In genomic region chr16:90642671-90643070, GRCm38 (mm10) we compare ENCODE assay signal across 27 mouse cellular contexts.
"Had no signal": no experiment of that assay in that cellular context is flagged by ENCODE, and none has a peak within 500 bp of the region (broad histone marks: within the 10 kb centered on the region; RNA-seq: fewer than 3 reads in every experiment).

No protein-coding gene starts in this region.

- H3K27me3 ChIP-seq: heart, embryonic 13.5 days; heart, embryonic 15.5 days; intestine, embryonic 15.5 days; limb, embryonic 12.5 days; liver, embryonic 13.5 days; liver, embryonic 15.5 days had no signal

- DNase-seq: gastrocnemius, adult 2 months; gastrocnemius, postnatal 10 days; gastrocnemius, postnatal 25 days; heart, postnatal 14 days; heart, postnatal 36 days; kidney, adult 18-20 months; kidney, adult 8-10 months; kidney, postnatal 10 days; kidney, postnatal 25 days; kidney, postnatal 4 days; liver; liver, embryonic 13.5 days; liver, postnatal 0 days had no signal

- ATAC-seq: hindbrain, embryonic 16.5 days; inflammation-experienced regulatory T-cells, adult 6 months; intestine, embryonic 15.5 days; intestine, postnatal 0 days; liver, postnatal 0 days had no signal

- H3K4me2 ChIP-seq: heart, embryonic 11.5 days; heart, embryonic 13.5 days; heart, embryonic 15.5 days; hindbrain, embryonic 14.5 days; intestine, embryonic 15.5 days; limb, embryonic 12.5 days; liver, embryonic 11.5 days; liver, embryonic 13.5 days; liver, embryonic 15.5 days had no signal

- H3K9me3 ChIP-seq: heart, embryonic 13.5 days; heart, embryonic 15.5 days; intestine, embryonic 15.5 days; limb, embryonic 10.5 days; limb, embryonic 12.5 days; liver, embryonic 13.5 days; liver, embryonic 15.5 days had no signal

- H3K9ac ChIP-seq: heart, embryonic 13.5 days; heart, embryonic 15.5 days; hindbrain, embryonic 14.5 days; intestine, embryonic 15.5 days; limb, embryonic 12.5 days; liver, embryonic 13.5 days; liver, embryonic 15.5 days; liver, postnatal 0 days had no signal

- H3K4me1 ChIP-seq: heart, embryonic 13.5 days; heart, embryonic 15.5 days; intestine, embryonic 15.5 days; limb, embryonic 10.5 days; limb, embryonic 12.5 days; liver, embryonic 13.5 days; liver, embryonic 15.5 days had no signal

- H3K36me3 ChIP-seq: heart, embryonic 13.5 days; heart, embryonic 15.5 days; intestine, embryonic 15.5 days; limb, embryonic 10.5 days; limb, embryonic 12.5 days; liver, embryonic 13.5 days; liver, embryonic 15.5 days had no signal

- H3K4me3 ChIP-seq: gastrocnemius, adult 2 months; heart, embryonic 13.5 days; heart, embryonic 15.5 days; intestine, embryonic 15.5 days; layer of hippocampus, adult 2 months; left cerebral cortex, adult 2 months; limb, embryonic 10.5 days; limb, embryonic 12.5 days; liver, embryonic 13.5 days; liver, embryonic 15.5 days had no signal

- H3K27ac ChIP-seq: gastrocnemius, adult 2 months; heart, embryonic 13.5 days; heart, embryonic 15.5 days; hindbrain, embryonic 14.5 days; intestine, embryonic 15.5 days; layer of hippocampus, adult 2 months; left cerebral cortex, adult 2 months; limb, embryonic 10.5 days; limb, embryonic 12.5 days; liver, embryonic 13.5 days; liver, embryonic 15.5 days had no signal
